Mouse (Mus musculus) bone marrow macrophage, adult 2 months (primary cell): ENCODE results near the gene Gtf2f2. TPM values are rescaled to one million over a fixed set of nuclear protein-coding genes. Genes with fewer than 3 reads are reported as not detected.
"Not testable (repeated sequence)": the region's sequence is repeated elsewhere in the genome, so short reads cannot be mapped to it uniquely, and the experiment has no call there.

ENCODE experiments used
- H3K27ac ChIP-seq: 2 replicates; pipeline ENCODE4 v1.5.1; 2012; ENCODE audit warnings: low read depth, low read length; ENCODE audit not compliant: insufficient read depth
- H3K4me1 ChIP-seq: 2 replicates; pipeline ENCODE4 v1.6.1; 2012; ENCODE audit warnings: low read length; ENCODE audit not compliant: control insufficient read depth, insufficient read depth
- H3K4me3 ChIP-seq: 2 replicates; pipeline ENCODE4 v1.5.1; 2012; ENCODE audit warnings: mild to moderate bottlenecking, low read length, moderate library complexity; ENCODE audit not compliant: insufficient read depth
- CTCF ChIP-seq: IDR thresholded peaks from 2 replicates; pipeline ENCODE4 v1.5.1; 2012; ENCODE audit warnings: low read depth, mild to moderate bottlenecking, low read length, moderate library complexity
- POLR2A ChIP-seq: IDR thresholded peaks from 2 replicates; pipeline ENCODE4 v1.6.1; 2012; ENCODE audit warnings: mild to moderate bottlenecking, low read depth, low read length, borderline replicate concordance
- polyA plus RNA-seq: library from polyadenylated mRNA; stranded (reverse); fragments of >200 nt; gene quantifications from 2 replicates; pipeline ENCODE4 v1.2.4, GENCODE M21; 2012; ENCODE audit not compliant: missing spikeins, insufficient read depth, insufficient read length

Gtf2f2 gene
- polyA plus RNA-seq, 1 experiment, result 15.7 TPM

GRCm38 (mm10) chr14:75870631-75871030 is 140.0 kb downstream of the Gtf2f2 start:
- H3K4me3 ChIP-seq, result no peak overlapping the region
- peaks cover 6% of the 10 kb centered on the region; the same call in 1 of the 2 replicates for H3K4me1 ChIP-seq
- no peak overlapping the region for H3K27ac ChIP-seq
- TF ChIP-seq POLR2A, result no peak
- 0 out of 2 replicates have a peak, but pooled peaks have one; percentile 16 for TF ChIP-seq CTCF

- peaks cover 6% of the 10 kb centered on the region; the same call in 1 of the 2 replicates for H3K4me1 ChIP-seq
- TF ChIP-seq POLR2A (no peak), CTCF (no peak)
- no peak overlapping the region for H3K27ac ChIP-seq
- H3K4me3 ChIP-seq, result no peak overlapping the region
These were observed 140.8 kb downstream of the Gtf2f2 start for GRCm38 (mm10) chr14:75869769-75870363.

GRCm38 (mm10) chr14:75868028-75868427 is 142.6 kb downstream of the Gtf2f2 start:
- not testable (repeated sequence) for H3K27ac ChIP-seq, H3K4me3 ChIP-seq
- peaks cover 17% of the 10 kb centered on the region for H3K4me1 ChIP-seq

- no peak for TF ChIP-seq CTCF
- no peak for TF ChIP-seq POLR2A
- Histone ChIP-seq H3K4me3 (no peak overlapping the region), H3K4me1 (peaks cover 22% of the 10 kb centered on the region), H3K27ac (no peak overlapping the region)
These were observed 143.8 kb downstream of the Gtf2f2 start for GRCm38 (mm10) chr14:75866706-75867333.

GRCm38 (mm10) chr14:75863549-75864409 is 146.9 kb downstream of the Gtf2f2 start:
- Histone ChIP-seq H3K27ac (peak overlapping the region; percentile 66), H3K4me1 (peaks cover 18% of the 10 kb centered on the region), H3K4me3 (no peak overlapping the region)
- TF ChIP-seq CTCF, result no peak
- TF ChIP-seq POLR2A, result no peak

GRCm38 (mm10) chr14:75862701-75863100 is 148.0 kb downstream of the Gtf2f2 start:
- Histone ChIP-seq H3K4me3 (no peak overlapping the region), H3K27ac (no peak overlapping the region), H3K4me1 (peaks cover 18% of the 10 kb centered on the region)
- no peak for TF ChIP-seq CTCF
- TF ChIP-seq POLR2A, result no peak

GRCm38 (mm10) chr14:75859619-75860018 is 151.0 kb downstream of the Gtf2f2 start:
- Histone ChIP-seq H3K4me1 (peaks cover 14% of the 10 kb centered on the region), H3K4me3 (no peak overlapping the region), H3K27ac (no peak overlapping the region)
- TF ChIP-seq POLR2A, result no peak
- TF ChIP-seq CTCF, result no peak

- Histone ChIP-seq H3K4me3 (no peak overlapping the region), H3K4me1 (peaks cover 6% of the 10 kb centered on the region), H3K27ac (no peak overlapping the region)
- TF ChIP-seq CTCF (no peak), POLR2A (no peak)
These were observed 152.5 kb downstream of the Gtf2f2 start for GRCm38 (mm10) chr14:75858181-75858580.

GRCm38 (mm10) chr14:75855263-75855992 is 155.2 kb downstream of the Gtf2f2 start:
- no peak overlapping the region for H3K27ac ChIP-seq
- peaks cover 5% of the 10 kb centered on the region; the same call in 1 of the 2 replicates for H3K4me1 ChIP-seq
- no peak for TF ChIP-seq POLR2A
- TF ChIP-seq CTCF, result no peak
- no peak overlapping the region for H3K4me3 ChIP-seq

GRCm38 (mm10) chr14:75852016-75852415 is 158.6 kb downstream of the Gtf2f2 start:
- Histone ChIP-seq H3K4me3 (no peak overlapping the region), H3K4me1 (peaks cover 11% of the 10 kb centered on the region), H3K27ac (no peak overlapping the region)
- TF ChIP-seq POLR2A, result no peak
- TF ChIP-seq CTCF, result no peak
